Mouse (Mus musculus) limb, embryonic 10.5 days (tissue): ENCODE data around the gene Gm973. TPM values are rescaled to one million over a fixed set of nuclear protein-coding genes. Genes with fewer than 3 reads are reported as not detected.

Source experiments
- DNase-seq: peaks from one replicate; pipeline ENCODE4 v3.0.0-alpha.2; 2017; ENCODE audit warnings: low spot score
- H3K27ac ChIP-seq: fragments of 300-500 bp; sonication (generic); 2 replicates; pipeline ENCODE4 v1.5.1; 2016; ENCODE audit warnings: mild to moderate bottlenecking
- H3K27me3 ChIP-seq: fragments of 300-500 bp; sonication (generic); 2 replicates; pipeline ENCODE4 v1.6.1; 2016; ENCODE audit warnings: low read depth, mild to moderate bottlenecking; ENCODE audit not compliant: poor library complexity, severe bottlenecking
- H3K36me3 ChIP-seq: fragments of 300-500 bp; sonication (generic); 2 replicates; pipeline ENCODE4 v1.6.1; 2016; ENCODE audit warnings: mild to moderate bottlenecking, moderate library complexity
- H3K4me1 ChIP-seq: fragments of 300-500 bp; sonication (generic); 2 replicates; pipeline ENCODE4 v1.6.1; 2016
- H3K4me3 ChIP-seq: fragments of 300-500 bp; sonication (generic); 2 replicates; pipeline ENCODE4 v1.5.1; 2016; ENCODE audit warnings: mild to moderate bottlenecking, moderate library complexity
- H3K9me3 ChIP-seq: fragments of 300-500 bp; sonication (generic); replicated peaks from 2 replicates; pipeline ENCODE4 v1.6.1; 2016; ENCODE audit warnings: mild to moderate bottlenecking
- WGBS: fragments of 180-500 bp; shearing (Covaris S2); methylation state at CpG from one replicate; pipeline ENCODE4 v1.1.7; 2016; 5-methylcytosine and 5-hydroxymethylcytosine counted together
- polyA plus RNA-seq: library from polyadenylated mRNA; unstranded; fragments of >200 nt; fragmentation: Nextera tagmentation; extraction: Ambion mirVana; gene quantifications from 2 replicates; pipeline ENCODE4 v1.2.1, GENCODE M21; 2016

Gene Gm973
- polyA plus RNA-seq, 1 experiment from 2014 or later: 0.18 TPM

DNA sequence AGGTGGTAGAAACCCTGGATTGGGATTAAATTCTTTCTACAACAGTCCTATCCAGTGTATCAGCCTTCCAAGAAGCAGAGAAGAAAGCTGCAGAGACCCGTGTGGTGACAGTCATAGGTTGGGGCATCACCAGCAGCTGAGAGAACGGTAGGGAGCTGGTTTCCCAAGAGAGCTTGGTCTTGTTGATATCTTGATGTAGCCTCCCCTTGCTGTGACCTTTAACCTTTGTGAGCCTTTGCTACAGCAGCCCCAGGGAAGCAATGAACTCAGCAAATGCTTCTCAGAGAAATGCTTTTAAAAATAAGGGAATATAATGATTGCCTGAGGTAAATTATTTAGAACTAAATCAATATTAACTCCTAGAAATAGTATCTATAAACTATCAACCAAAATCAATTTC, 13.7 kb upstream of the Gm973 start:
- WGBS: 76% methylated on average over 2 of the region's 2 CpGs
- Histone ChIP-seq H3K4me3 (no peak overlapping the region), H3K4me1 (peaks cover 5% of the 10 kb centered on the region), H3K9me3 (no peaks in the 10 kb centered on the region), H3K27me3 (0 out of 2 replicates have a peak, but pooled peaks cover 11% of the 10 kb centered on the region), H3K27ac (no peak overlapping the region), H3K36me3 (no peaks in the 10 kb centered on the region)
- no peak for DNase-seq

DNA sequence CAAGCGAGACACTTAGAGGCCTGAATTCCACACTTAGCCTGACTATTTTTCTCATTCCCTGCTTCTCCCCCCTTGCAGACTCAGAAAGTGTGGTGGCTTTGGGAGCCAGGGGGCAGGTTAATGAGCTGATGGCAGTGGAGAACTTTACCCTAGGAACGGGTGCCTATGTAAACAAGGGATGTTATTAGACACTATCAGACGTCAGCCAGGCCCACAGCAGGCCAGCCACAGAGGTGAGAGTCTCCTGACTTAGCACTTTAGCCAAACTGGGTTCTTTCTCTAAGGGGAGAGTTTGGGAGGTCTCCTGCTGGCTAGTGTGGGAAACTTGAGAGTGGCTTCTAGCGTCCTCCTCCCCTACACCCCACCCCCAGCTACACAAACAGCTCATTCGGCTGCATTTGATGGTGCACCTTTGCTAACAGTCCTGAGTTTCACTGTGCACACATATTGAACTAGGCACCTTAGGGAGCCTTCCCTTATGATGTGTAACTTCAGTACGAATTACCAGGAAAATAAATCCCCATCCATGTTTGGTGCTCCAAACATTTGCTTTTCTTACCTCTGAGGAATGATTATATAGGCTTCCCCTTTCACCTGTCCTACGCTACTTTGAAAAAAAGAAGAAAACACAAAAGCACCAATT, 12.3 kb upstream of the Gm973 start:
- WGBS: 48% methylated on average over 7 of the region's 7 CpGs
- Histone ChIP-seq H3K27ac (0 out of 2 replicates have a peak overlapping the region, but pooled peaks have one; percentile 17), H3K4me3 (no peak overlapping the region), H3K4me1 (peaks cover 14% of the 10 kb centered on the region), H3K9me3 (no peaks in the 10 kb centered on the region), H3K27me3 (0 out of 2 replicates have a peak, but pooled peaks cover 11% of the 10 kb centered on the region), H3K36me3 (no peaks in the 10 kb centered on the region)
- DNase-seq: no peak

DNA sequence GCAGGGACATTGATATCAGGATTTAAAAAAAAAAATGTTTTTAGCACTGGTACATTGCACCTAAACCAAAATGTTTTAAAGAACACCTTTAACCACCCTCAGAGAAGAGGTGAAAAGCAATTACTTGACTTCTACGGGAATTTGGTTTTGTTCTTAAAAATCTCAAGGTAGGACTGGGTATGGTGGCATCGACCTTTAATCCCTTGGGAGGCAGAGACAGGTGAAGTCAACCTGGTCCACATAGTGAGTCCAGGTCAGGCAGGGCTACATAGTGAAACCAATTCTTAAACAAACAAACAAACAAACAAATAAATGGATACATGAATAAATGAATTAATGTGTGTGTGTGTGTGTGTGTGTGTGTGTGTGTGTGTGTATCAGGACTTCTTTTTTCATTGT, 11.8 kb upstream of the Gm973 start:
- no peak overlapping the region for H3K27ac ChIP-seq
- no peak for DNase-seq
- H3K9me3 ChIP-seq: no peaks in the 10 kb centered on the region
- peaks cover 17% of the 10 kb centered on the region for H3K4me1 ChIP-seq
- WGBS: 87% methylated on average over 2 of the region's 2 CpGs
- H3K36me3 ChIP-seq: no peaks in the 10 kb centered on the region
- H3K4me3 ChIP-seq: no peak overlapping the region
- 0 out of 2 replicates have a peak, but pooled peaks cover 11% of the 10 kb centered on the region for H3K27me3 ChIP-seq

DNA sequence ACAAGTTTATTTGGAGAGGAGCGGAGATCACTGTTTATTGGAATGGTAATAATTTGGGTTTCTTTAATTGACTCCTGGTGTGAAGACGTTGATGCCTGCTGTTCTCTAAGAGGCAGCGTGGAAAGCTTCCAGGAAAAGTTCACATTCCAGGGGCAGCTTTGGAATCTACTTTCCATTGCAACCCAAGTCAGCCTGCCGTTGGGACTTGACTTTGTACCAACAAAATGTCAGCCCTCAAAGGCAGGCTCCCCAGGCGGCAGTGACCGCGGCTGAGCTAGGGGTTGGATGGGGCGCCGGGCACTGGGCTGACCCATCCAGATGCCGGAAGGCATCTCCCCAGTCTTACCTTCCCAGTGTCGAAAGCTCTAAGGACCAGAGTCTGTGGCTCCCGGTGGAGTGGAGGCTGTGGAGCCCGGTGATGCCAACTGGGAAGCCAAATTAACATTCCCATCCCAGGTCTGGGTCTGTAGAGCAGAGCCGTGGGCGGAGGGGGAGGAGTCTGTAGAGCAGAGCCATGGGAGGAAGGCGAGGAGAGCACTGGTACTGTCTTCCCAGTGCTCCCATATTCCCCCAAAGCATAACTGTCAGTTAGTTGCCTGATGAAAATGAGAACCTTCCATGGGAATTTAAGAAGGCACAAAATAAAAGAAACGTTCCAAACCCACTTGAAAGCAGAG, 7.5 kb upstream of the Gm973 start:
- Histone ChIP-seq H3K4me1 (peaks cover 19% of the 10 kb centered on the region), H3K27me3 (0 out of 2 replicates have a peak, but pooled peaks cover 11% of the 10 kb centered on the region), H3K4me3 (peak overlapping the region; percentile 34), H3K27ac (peak overlapping the region; percentile 63; the same call in 1 of the 2 replicates), H3K9me3 (no peaks in the 10 kb centered on the region), H3K36me3 (no peaks in the 10 kb centered on the region)
- DNase-seq: no peak
- WGBS: 36% methylated on average over 17 of the region's 17 CpGs

DNA sequence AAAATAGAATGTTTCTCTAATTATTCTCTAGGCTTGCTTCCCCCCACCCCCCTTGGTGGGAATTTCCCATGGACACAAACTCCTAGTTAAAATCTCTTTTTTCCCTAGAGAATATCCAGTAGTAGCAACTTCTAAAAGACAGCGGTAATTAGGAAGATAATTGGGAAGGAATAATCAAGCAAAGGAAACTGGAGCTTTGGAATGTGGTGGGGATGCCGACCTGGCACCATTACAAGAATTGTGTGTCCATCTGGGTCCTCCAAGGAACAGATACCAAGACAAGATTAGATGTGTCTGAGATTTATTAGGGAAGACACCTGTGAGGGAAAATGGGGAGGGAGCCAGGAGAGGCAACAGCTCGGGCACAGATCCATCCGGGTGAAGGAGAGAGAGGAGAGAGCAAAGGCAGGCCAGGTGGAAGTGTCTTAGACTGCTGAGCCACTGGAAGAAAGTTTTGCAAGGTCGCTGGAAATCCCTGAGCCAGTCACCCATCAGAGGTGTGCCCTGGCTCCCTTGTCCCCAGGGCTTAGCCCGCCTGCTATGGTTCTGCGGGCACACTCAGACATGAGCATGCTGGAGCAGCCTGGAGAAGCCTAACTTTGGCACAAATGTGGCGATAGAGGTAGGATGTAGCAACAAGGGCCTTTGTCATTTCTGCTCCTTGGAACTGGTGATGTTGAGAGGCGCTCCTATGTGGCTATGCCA, 4.3 kb upstream of the Gm973 start:
- Histone ChIP-seq H3K27ac (no peak overlapping the region), H3K4me3 (no peak overlapping the region), H3K9me3 (no peaks in the 10 kb centered on the region), H3K36me3 (no peaks in the 10 kb centered on the region), H3K27me3 (0 out of 2 replicates have a peak, but pooled peaks cover under 1% of the 10 kb centered on the region), H3K4me1 (peaks cover 33% of the 10 kb centered on the region)
- WGBS: 67% methylated on average over 9 of the region's 9 CpGs
- no peak for DNase-seq

DNA sequence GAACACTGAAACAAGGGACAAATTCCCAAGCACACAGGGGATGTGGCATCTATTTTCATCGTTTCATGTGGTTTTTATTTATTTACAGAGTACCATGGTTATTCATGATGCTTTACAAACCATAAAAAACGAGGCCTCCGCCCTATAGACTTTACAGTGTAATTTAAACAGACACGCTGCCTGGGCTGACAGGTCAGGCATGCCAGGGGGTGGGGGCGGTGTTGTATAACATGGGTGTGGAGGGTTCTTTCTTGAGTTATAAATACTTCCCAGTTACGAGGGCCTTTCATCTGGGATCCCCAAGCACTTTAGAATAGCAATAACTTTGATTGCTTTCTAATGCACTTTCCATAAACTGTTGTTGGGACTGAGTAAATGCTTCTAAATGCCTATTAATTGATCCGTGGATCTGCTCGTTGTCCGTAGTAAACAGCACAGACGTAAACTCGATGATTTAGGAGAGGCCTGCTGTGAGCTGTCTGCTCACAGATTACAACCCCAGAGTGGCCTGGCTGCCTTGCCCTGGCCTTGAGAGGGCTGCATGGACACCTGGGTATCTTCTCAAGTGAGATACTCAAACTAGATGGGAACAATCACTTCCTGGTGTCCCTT, 4.3 kb downstream of the Gm973 start:
- no peaks in the 10 kb centered on the region for H3K9me3 ChIP-seq
- no peaks in the 10 kb centered on the region for H3K36me3 ChIP-seq
- peak; percentile 43 for DNase-seq
- H3K4me1 ChIP-seq: peaks cover 61% of the 10 kb centered on the region
- H3K4me3 ChIP-seq: no peak overlapping the region
- H3K27ac ChIP-seq: no peak overlapping the region
- WGBS: 15% methylated on average over 11 of the region's 11 CpGs
- no peaks in the 10 kb centered on the region for H3K27me3 ChIP-seq

DNA sequence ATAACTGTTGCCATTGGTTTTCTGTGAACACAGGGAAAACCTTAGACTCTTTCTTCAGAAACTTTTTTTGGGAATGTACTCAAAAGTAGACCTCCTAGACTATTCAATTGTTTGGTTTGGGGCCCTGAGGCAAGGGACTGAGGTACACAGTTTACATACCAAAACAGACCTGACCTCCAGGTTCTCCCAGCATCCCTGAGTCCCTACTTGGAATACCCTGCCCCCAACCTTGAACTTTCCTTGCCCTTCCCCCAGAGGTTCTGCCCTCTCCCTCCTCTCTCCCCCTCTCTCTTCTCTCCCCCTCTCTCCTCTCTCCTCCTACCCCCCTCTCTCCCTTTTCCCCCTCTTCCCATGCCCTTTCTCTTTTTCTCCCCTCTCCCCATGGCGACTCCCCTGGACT, 6.4 kb downstream of the Gm973 start:
- no peaks in the 10 kb centered on the region for H3K36me3 ChIP-seq
- no peak overlapping the region for H3K4me3 ChIP-seq
- no peaks in the 10 kb centered on the region for H3K9me3 ChIP-seq
- DNase-seq: no peak
- no peak overlapping the region for H3K27ac ChIP-seq
- peaks cover 43% of the 10 kb centered on the region for H3K4me1 ChIP-seq
- WGBS: 79% methylated on average over 1 of the region's 1 CpGs
- H3K27me3 ChIP-seq: no peaks in the 10 kb centered on the region

DNA sequence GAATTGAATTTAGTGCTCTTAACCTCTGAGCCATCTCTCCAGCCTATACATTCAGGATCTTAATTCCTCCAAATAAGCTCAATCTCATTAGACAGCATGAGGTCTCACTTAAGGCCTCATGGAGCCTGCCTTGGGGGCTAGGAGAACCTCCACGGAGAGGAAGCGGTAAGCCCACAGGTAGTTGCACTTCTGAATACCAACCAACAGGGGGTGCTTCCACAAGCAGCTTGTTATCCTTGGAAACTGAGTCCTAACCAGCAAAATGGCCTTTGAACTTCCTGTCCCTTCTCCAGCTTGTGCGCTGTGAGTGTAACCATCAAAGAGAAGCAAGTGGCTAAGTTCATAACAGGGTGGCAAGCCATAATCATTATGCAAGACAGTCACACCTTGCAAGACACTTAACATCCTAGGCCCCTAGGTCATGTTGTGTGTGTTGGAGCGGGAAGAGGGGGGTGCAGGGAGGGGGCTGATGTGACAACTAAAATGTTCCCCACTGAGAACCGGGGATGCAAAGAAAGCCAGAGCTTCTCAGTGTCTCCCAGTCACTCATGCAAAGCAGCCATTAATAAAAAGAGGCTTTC, 7.4 kb downstream of the Gm973 start:
- no peaks in the 10 kb centered on the region for H3K9me3 ChIP-seq
- H3K27me3 ChIP-seq: no peaks in the 10 kb centered on the region
- H3K27ac ChIP-seq: no peak overlapping the region
- peaks cover 43% of the 10 kb centered on the region for H3K4me1 ChIP-seq
- 57% methylated on average over 5 of the region's 5 CpGs for WGBS
- no peak for DNase-seq
- H3K4me3 ChIP-seq: no peak overlapping the region
- H3K36me3 ChIP-seq: no peaks in the 10 kb centered on the region

DNA sequence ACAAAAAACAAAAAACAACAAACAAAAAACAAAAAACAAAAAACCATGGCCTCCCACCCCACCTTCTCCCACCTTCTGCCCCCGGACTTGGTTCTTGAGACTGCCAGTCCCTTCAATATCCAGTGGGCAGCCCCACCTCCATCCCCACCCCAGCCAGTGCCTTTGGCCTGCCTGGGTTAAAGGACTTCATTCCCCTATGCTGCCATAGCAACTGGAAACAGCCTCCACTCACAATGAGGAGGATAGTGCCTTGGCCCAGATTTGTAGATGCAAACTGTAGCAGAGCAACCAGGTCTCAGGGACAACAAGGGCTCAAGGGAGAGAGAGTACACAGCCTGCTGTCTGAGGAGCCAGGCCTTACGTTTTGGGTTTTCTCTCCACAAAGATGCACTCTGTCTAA, 8.0 kb downstream of the Gm973 start:
- Histone ChIP-seq H3K27ac (peak overlapping the region; percentile 33; the same call in 1 of the 2 replicates), H3K27me3 (no peaks in the 10 kb centered on the region), H3K9me3 (no peaks in the 10 kb centered on the region), H3K4me1 (peaks cover 38% of the 10 kb centered on the region), H3K4me3 (no peak overlapping the region), H3K36me3 (no peaks in the 10 kb centered on the region)
- no peak for DNase-seq
- 72% methylated on average over 2 of the region's 2 CpGs for WGBS

DNA sequence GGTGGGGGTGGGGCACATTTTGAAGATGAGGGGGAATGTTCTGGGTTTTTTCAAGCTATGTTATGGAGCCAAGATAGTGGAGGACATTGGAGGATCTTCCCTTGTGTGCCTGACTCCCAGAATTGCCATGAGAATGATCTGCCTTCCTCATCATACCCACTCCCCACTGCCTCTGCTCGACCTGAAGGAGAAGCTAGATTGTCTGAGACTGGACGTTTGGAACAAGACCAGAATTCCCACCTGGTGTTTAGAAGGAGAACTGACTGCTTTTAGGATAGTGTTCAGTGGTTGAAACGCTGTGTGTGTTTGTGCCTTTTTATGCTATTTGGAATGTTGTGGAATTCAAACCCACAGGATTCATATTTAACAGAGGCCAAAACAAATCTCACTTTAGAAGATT, 8.7 kb downstream of the Gm973 start:
- 66% methylated on average over 3 of the region's 3 CpGs for WGBS
- Histone ChIP-seq H3K4me3 (no peak overlapping the region), H3K36me3 (no peaks in the 10 kb centered on the region), H3K27ac (no peak overlapping the region), H3K4me1 (peaks cover 31% of the 10 kb centered on the region), H3K9me3 (no peaks in the 10 kb centered on the region), H3K27me3 (no peaks in the 10 kb centered on the region)
- DNase-seq: no peak

DNA sequence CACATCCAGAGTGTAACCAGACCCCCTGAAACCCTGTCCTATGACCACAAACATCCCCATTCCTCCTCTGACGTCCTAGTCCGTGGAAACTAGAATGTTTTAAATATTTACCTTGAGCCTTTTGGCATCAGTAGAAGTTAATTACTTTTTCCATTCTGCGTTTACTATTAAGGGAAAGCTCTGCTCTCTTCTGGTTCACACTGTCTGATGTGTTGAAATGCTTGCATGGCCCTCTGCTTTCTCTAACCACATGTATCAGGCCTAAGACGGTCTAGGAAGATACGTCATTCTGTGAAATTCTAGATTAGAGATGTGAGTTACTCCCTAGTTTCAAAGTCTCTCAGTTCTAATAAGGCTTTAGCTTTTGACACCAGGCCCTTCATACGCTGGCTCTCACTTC, 11.2 kb downstream of the Gm973 start:
- no peaks in the 10 kb centered on the region for H3K27me3 ChIP-seq
- H3K27ac ChIP-seq: no peak overlapping the region
- no peak for DNase-seq
- no peaks in the 10 kb centered on the region for H3K9me3 ChIP-seq
- peaks cover 12% of the 10 kb centered on the region; the same call in 1 of the 2 replicates for H3K4me1 ChIP-seq
- no peaks in the 10 kb centered on the region for H3K36me3 ChIP-seq
- WGBS: 87% methylated on average over 6 of the region's 6 CpGs
- H3K4me3 ChIP-seq: no peak overlapping the region

DNA sequence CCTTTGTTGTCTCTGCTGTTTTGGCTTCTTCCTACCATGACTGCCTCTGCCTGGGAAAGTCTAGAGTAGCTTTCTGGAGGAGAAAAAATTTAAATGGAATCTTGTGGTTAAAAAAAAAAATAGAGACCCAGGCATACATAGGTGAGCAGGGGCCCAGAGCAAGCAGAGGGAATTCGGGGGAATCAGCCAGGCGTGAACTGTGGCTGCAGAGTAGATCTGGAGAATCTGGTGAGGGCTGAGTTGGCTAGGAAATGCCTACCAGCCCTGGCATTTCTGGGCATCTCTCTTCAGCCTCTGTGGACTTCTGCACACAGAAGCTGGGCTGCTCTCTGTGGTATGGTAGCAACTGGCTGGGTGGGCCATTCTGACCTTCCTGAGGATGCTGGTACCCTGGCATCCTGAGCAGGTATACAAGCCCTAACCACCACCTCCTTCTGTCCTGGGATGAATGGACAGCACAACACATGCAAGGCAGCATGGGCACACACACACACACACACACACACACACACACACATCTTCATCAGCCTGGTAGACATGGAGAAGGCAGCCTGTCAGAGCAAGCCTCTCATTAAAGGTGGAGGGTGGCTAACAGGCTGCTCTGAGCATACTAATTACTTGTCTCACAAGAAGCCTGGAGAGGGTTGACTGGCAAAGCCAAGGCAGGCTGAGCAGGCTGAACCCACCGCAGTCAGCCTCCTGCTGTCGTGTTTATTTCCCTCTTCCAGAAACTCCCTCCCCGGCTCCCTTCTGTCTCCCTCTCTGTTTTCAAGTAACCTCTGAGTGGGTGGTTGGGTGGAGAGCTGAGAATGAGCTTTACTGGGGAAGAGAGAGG, 19.1 kb downstream of the Gm973 start:
- Histone ChIP-seq H3K4me3 (no peak overlapping the region), H3K4me1 (peaks cover 17% of the 10 kb centered on the region), H3K27me3 (no peaks in the 10 kb centered on the region), H3K36me3 (no peaks in the 10 kb centered on the region), H3K9me3 (no peaks in the 10 kb centered on the region), H3K27ac (peak overlapping the region; percentile 27; the same call in 1 of the 2 replicates)
- DNase-seq: no peak
- WGBS: 31% methylated on average over 5 of the region's 5 CpGs
